Mouse (Mus musculus) adipose tissue, adult 10 weeks (tissue): ENCODE results near the gene Rab3gap2. TPM values are rescaled to one million over a fixed set of nuclear protein-coding genes. Genes with fewer than 3 reads are reported as not detected.

Experiments used
- polyA plus RNA-seq: library from polyadenylated mRNA; stranded (reverse); fragments of 350-450 nt; fragmentation: Illumina TruSeq; extraction: RNeasy Lipid Tissue Mini Kit (QIAGEN cat#74804); gene quantifications from one replicate; pipeline ENCODE4 v1.2.3, GENCODE M21; 2014; ENCODE audit warnings: low read depth, low replicate concordance

Gene Rab3gap2
- 23.4 TPM for polyA plus RNA-seq

DNA sequence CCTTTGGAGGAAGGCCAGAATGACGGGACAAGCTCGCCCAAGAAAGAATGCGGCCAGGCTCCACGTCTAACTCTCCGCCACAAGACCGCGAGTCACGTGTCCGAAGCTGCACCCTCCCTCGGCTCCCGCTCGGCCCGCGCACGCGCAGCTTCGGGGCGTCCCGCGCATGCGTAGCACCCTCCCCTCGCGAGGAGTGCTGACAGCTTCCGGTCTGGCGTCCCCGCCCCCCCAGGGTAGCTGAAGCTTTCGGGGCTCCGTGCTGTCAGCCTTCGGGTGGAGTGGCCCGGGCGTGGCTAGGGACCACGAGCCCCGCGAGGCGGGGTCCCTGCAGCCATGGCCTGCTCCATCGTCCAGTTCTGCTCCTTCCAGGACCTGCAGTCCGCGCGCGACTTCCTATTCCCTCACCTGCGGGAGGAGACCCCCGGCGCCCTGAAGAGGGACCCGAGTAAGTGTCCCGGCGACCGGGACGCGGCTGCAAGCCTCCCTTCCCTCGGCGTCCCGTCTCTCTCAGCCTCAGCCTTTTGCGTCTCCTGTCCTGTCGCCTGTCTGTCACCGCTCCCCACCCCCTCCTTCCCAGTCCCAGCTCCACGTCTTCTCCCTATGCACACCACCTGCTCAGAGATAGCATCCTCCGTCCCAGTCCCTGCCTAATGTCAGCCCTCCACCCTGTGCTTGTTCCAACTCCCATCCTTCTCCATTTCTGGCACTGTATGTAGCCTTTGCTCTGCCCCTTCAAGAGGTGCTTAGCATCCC lies at the start of gene Rab3gap2:
Gene Rab3gap2 (plus strand): TSS at position 209 of the 753 bp plus-strand sequence.

DNA sequence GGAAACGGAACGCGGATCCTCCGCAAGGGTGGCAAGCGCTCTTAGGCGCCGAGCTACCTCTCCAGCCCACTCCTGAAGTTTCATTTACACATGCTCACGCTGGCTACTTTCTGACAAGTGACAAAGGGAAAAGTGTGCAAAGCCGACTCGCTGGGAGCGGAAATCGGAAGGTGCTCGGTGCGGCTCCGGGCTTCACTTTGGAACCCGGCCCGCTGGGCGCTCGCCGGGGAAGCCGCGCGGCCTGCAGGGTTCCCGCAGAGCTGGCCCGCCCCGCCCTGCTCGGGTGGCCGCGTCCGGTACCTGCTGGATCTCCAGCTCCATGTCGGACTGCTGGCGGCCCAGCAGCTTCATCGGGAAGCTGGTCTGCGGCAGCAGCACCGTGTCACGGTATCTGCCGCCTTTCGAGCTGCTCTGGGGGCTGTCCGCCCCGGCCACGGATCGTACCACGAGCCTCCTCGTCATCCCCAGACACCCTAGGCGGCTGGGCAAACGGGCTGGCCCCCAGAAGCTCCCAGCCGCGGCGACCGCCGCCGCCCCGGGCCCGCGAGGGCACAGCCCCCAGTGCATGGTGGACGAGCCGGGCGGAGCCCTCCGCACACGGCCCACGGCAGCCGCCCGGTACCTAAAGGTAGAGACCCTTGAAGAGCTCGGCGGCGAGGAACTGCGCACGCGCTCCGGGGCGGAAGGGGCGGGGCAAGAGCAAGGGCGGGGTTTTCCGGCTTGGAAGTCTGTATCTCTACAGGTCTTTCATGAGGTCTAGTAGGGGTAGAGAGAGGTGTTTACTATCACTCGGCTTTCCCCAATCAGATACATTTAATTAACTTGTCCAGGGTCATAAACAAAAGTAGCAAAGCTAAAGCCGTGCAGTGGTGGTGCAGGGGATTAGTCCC lies 125.0 kb downstream of the Rab3gap2 start, which contains the start of gene Iars2:
Gene Iars2 (minus strand): TSS at position 676 of the 890 bp plus-strand sequence.

DNA sequence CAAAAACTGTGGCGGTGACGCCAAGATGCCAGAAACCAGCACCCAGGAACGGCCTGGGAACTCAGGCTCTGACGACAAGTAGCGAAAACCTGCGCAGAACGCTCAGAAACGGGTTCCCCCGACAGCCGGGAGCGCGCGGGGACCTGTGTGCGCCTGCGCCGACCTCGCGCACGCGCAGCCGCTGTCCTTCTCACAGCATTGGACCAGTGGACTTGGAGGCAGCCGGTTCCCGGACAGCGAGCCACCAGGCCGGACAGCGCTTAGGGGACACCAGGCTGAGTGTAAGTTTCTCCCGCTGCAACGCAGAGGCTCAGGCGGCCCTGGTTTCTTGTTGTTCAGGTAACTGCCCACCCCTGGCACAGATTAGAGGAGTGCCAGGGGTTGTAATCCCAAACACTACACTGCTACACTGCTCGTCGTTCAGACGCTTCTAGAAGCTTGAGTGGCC lies 128.1 kb downstream of the Rab3gap2 start, which contains the start of gene Bpnt1:
Gene Bpnt1 (plus strand): TSS at position 167 of the 448 bp plus-strand sequence.

Other genes with a start within 250 kb of the Rab3gap2 start
- 8.1 TPM for gene Mark1, start 204.5 kb upstream of the Rab3gap2 start, polyA plus RNA-seq
- 35.0 TPM for gene Iars2, start 125.3 kb downstream of the Rab3gap2 start, polyA plus RNA-seq
- 55.1 TPM for gene Bpnt1, start 128.0 kb downstream of the Rab3gap2 start, polyA plus RNA-seq
- 48.6 TPM for gene Eprs, start 158.9 kb downstream of the Rab3gap2 start, polyA plus RNA-seq